Mouse (Mus musculus): ENCODE data around the gene Cldn12.

Gene Cldn12

GRCm38 (mm10) chr5:5494269-5495005 is 20.3 kb downstream of the Cldn12 start:
- peak; percentile 26 for DNase-seq (ENCODE audit: low spot score)

GRCm38 (mm10) chr5:5492163-5492562 is 22.6 kb downstream of the Cldn12 start:
- DNase-seq (ENCODE audit: low spot score), result no peak

DNA sequence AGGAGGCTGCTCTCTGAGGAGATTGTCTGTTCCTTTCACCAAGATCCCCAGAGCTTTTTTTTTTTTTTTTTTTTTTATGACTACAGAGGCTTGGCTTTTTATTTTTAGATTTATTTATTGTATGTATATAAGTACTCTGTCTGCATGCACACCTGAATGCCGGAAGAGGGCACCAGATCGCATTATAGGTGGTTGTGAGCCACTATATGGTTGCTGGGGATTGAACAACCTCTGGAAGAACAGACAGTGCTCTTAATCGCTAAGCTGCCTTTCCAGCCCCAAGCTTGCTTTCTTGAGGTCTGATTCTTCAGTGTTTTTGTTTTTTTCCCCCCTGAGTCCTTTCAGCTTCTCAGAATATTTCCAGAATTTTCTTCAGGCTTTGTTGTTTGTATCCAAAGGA is 28.7 kb downstream of the Cldn12 start:
- DNase-seq (ENCODE audit: low spot score), result no peak

DNA sequence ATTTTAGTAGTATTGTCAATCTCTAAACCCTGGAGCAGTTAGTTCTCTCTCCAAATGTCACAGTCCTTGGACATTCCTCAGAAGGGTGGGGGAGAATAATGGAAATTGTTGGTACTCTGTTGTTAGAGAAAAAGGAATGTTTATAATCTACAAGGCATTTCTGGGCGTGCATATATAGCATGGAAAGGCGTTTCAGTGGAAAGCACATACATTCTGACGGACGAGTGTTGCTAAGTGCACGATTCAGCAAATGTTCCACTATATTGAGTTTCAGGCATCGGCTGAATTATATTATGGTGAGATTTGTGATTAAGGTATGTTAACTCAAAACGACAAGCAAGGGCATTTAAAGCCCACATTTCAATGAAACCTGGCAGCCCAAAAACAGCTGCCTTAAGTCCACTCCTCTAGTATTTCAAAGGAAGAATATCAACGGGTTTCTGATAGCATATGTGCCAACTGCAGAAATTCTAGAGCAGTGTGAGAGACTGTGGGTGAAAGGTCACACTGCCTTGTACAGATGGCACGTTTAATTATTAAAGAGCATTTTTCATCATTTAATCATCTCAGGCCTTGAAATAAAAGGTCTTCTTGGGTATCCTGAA is 31.4 kb downstream of the Cldn12 start:
- DNase-seq (ENCODE audit: low spot score), result no peak

- DNase-seq (ENCODE audit: low spot score), result no peak
Observed at GRCm38 (mm10) chr5:5481662-5482061, 33.1 kb downstream of the Cldn12 start.

GRCm38 (mm10) chr5:5479043-5479442 is 35.7 kb downstream of the Cldn12 start, which contains the start of gene 1700015F17Rik:
Gene 1700015F17Rik (minus strand): TSS chr5:5479143.
- DNase-seq (ENCODE audit: low spot score), result no peak

DNA sequence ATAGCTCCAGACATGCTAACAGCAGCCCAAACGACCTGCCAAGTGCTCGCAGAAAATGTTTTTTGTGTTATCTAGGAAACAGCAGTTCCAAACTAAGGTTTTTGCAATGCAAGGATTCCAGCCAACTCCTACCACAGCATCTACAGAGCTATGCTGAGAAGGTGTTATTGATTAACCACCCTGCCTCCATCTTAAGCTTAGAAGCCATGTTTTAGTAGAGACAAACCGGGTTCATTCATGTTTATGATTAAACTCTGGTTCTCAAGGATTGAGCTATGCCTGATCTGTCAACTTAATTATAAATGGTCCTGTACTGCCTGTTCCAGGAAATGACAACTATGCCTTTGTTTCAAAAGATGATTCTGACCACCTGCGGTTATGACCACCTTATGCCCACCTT is 38.6 kb downstream of the Cldn12 start:
- DNase-seq (ENCODE audit: low spot score), result no peak

DNA sequence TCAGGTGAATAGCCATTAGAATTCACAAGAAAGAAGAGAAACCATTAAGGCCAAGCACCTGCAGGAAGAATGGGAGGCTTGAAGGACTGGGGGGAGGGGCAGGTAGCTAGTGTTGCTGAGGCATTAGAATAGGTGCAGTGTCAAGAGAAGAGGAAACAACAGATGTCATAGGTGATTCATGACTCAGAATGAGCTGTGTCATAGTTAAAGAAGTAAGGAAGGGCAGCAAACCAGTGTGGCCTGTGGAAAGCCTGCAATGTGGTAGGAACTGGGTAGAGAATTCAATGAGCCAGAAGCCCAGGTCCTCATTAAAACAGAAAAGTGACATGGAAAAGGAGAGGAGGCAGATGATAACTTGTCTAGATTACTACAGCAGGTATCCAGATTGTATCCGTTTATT is 49.5 kb downstream of the Cldn12 start:
- no peak for DNase-seq (ENCODE audit: low spot score)

All from c-Kit-positive CD71-positive TER-119-positive erythroid progenitor cells, embryonic 14.5 days (primary cell).